Mouse (Mus musculus): ENCODE measurements at regions not wholly inside any gene's neighbourhood (a gene's known extent, or its start where the extent isn't known, plus 50 kb on each side); places are given as distances from the start of the nearest gene placed in this dataset.

- TF ChIP-seq EP300 (IDR thresholded peaks at IDR 0.05; ENCODE audit: low read depth) (no peak), CTCF (IDR thresholded peaks at IDR 0.05; ENCODE audit: low read depth) (no peak)
Observed at GRCm38 (mm10) chr2:131417472-131417871, 64.8 kb upstream of the Rnf24 start.

All from heart, postnatal 0 days (tissue).